Mouse (Mus musculus) intestine, embryonic 16.5 days (tissue): ENCODE measurements at regions not wholly inside any gene's neighbourhood (a gene's known extent, or its start where the extent isn't known, plus 50 kb on each side); places are given as distances from the start of the nearest gene placed in this dataset.

Experiments
- ATAC-seq: fragments of 200-750 bp; cut with Nextera tagmentation; 2 replicates; pipeline ENCODE4 v1.8.0; 2017; ENCODE audit warnings: moderate TSS enrichment, moderate library complexity
- H3K27ac ChIP-seq: fragments of 300-500 bp; sonication (generic); 2 replicates; pipeline ENCODE4 v1.5.1; 2014; ENCODE audit warnings: mild to moderate bottlenecking, low read length
- H3K27me3 ChIP-seq: fragments of 300-500 bp; sonication (generic); replicated peaks from 2 replicates; pipeline ENCODE4 v1.6.1; 2014; ENCODE audit warnings: low read length, control low read depth, mixed read lengths; ENCODE audit not compliant: control insufficient read depth, insufficient read depth
- H3K36me3 ChIP-seq: fragments of 300-500 bp; sonication (generic); 2 replicates; pipeline ENCODE4 v1.6.1; 2014; ENCODE audit warnings: low read length, control low read depth; ENCODE audit not compliant: control insufficient read depth, insufficient read depth
- H3K4me1 ChIP-seq: fragments of 300-500 bp; sonication (generic); 2 replicates; pipeline ENCODE4 v1.6.1; 2014; ENCODE audit warnings: low read length, control low read depth, mixed read lengths; ENCODE audit not compliant: control insufficient read depth, insufficient read depth
- H3K4me2 ChIP-seq: fragments of 300-500 bp; sonication (generic); 2 replicates; pipeline ENCODE4 v1.6.1; 2014; ENCODE audit warnings: low read depth, low read length, control low read depth
- H3K4me3 ChIP-seq: fragments of 300-500 bp; sonication (generic); 2 replicates; pipeline ENCODE4 v1.5.1; 2014; ENCODE audit warnings: mild to moderate bottlenecking, low read length
- H3K9ac ChIP-seq: fragments of 300-500 bp; sonication (generic); 2 replicates; pipeline ENCODE4 v1.6.1; 2014; ENCODE audit warnings: low read depth, low read length
- H3K9me3 ChIP-seq: fragments of 300-500 bp; sonication (generic); 2 replicates; pipeline ENCODE4 v1.6.1; 2016; ENCODE audit warnings: low read length, control low read depth; ENCODE audit not compliant: control insufficient read depth
- WGBS: fragments of 180-500 bp; shearing (Covaris S2); extraction: QIAGEN DNeasy Blood & Tissue Kit; methylation state at CpG from one replicate; pipeline ENCODE4 v1.1.7; 2014; 5-methylcytosine and 5-hydroxymethylcytosine counted together

- Histone ChIP-seq H3K9me3 (no peaks in the 10 kb centered on the region), H3K4me1 (no peaks in the 10 kb centered on the region), H3K4me2 (no peak overlapping the region), H3K4me3 (no peak overlapping the region), H3K9ac (no peak overlapping the region), H3K36me3 (no peaks in the 10 kb centered on the region), H3K27ac (no peak overlapping the region), H3K27me3 (no peaks in the 10 kb centered on the region)
- no peak for ATAC-seq
- WGBS, result 90% methylated on average over 3 of the region's 3 CpGs
Measured at GRCm38 (mm10) chr4:33795461-33795860, 128.9 kb upstream of the Cnr1 start.

- Histone ChIP-seq H3K9ac (no peak overlapping the region), H3K9me3 (no peaks in the 10 kb centered on the region), H3K4me1 (no peaks in the 10 kb centered on the region), H3K4me2 (no peak overlapping the region), H3K4me3 (no peak overlapping the region), H3K27ac (no peak overlapping the region), H3K27me3 (no peaks in the 10 kb centered on the region), H3K36me3 (no peaks in the 10 kb centered on the region)
- no peak for ATAC-seq
- WGBS, result 91% methylated on average over 4 of the region's 4 CpGs
Measured at GRCm38 (mm10) chr4:33797964-33798363, 126.4 kb upstream of the Cnr1 start.

- no peaks in the 10 kb centered on the region for H3K36me3 ChIP-seq
- H3K4me3 ChIP-seq, result no peak overlapping the region
- no peak overlapping the region for H3K9ac ChIP-seq
- ATAC-seq, result no peak
- H3K27ac ChIP-seq, result no peak overlapping the region
- no peaks in the 10 kb centered on the region for H3K9me3 ChIP-seq
- 83% methylated on average over 6 of the region's 6 CpGs for WGBS
- no peaks in the 10 kb centered on the region for H3K27me3 ChIP-seq
- H3K4me1 ChIP-seq, result no peaks in the 10 kb centered on the region
- no peak overlapping the region for H3K4me2 ChIP-seq
Measured at GRCm38 (mm10) chr4:33798654-33799053, 125.7 kb upstream of the Cnr1 start.

- Histone ChIP-seq H3K4me3 (no peak overlapping the region), H3K9ac (no peak overlapping the region), H3K27me3 (no peaks in the 10 kb centered on the region), H3K4me2 (no peak overlapping the region), H3K27ac (no peak overlapping the region), H3K9me3 (no peaks in the 10 kb centered on the region), H3K36me3 (no peaks in the 10 kb centered on the region), H3K4me1 (no peaks in the 10 kb centered on the region)
- no peak for ATAC-seq
- 44% methylated on average over 6 of the region's 6 CpGs for WGBS
Measured at GRCm38 (mm10) chr4:33799110-33799509, 125.3 kb upstream of the Cnr1 start.

- no peaks in the 10 kb centered on the region for H3K36me3 ChIP-seq
- no peaks in the 10 kb centered on the region for H3K27me3 ChIP-seq
- WGBS, result 53% methylated on average over 1 of the region's 1 CpGs
- no peak overlapping the region for H3K27ac ChIP-seq
- no peak overlapping the region for H3K9ac ChIP-seq
- no peaks in the 10 kb centered on the region for H3K9me3 ChIP-seq
- H3K4me2 ChIP-seq, result no peak overlapping the region
- H3K4me3 ChIP-seq, result no peak overlapping the region
- ATAC-seq, result no peak
- H3K4me1 ChIP-seq, result no peaks in the 10 kb centered on the region
Measured at GRCm38 (mm10) chr4:33799831-33800230, 124.6 kb upstream of the Cnr1 start.

GRCm38 (mm10) chr4:33812338-33812737 lies 112.1 kb upstream of the Cnr1 start:
- Histone ChIP-seq H3K27me3 (no peaks in the 10 kb centered on the region), H3K9me3 (no peaks in the 10 kb centered on the region), H3K4me3 (no peak overlapping the region), H3K27ac (no peak overlapping the region), H3K4me2 (no peak overlapping the region), H3K4me1 (no peaks in the 10 kb centered on the region), H3K9ac (no peak overlapping the region), H3K36me3 (no peaks in the 10 kb centered on the region)
- no peak for ATAC-seq
- 59% methylated on average over 1 of the region's 1 CpGs for WGBS

- no peak for ATAC-seq
- Histone ChIP-seq H3K4me1 (no peaks in the 10 kb centered on the region), H3K9ac (no peak overlapping the region), H3K36me3 (no peaks in the 10 kb centered on the region), H3K9me3 (no peaks in the 10 kb centered on the region), H3K4me2 (no peak overlapping the region), H3K27ac (no peak overlapping the region), H3K27me3 (no peaks in the 10 kb centered on the region), H3K4me3 (no peak overlapping the region)
- WGBS, result 7% methylated on average over 5 of the region's 5 CpGs
Measured at GRCm38 (mm10) chr4:33823850-33824249, 100.5 kb upstream of the Cnr1 start.

GRCm38 (mm10) chr4:33833134-33833533 lies 91.3 kb upstream of the Cnr1 start:
- no peak overlapping the region for H3K9ac ChIP-seq
- no peaks in the 10 kb centered on the region for H3K27me3 ChIP-seq
- no peaks in the 10 kb centered on the region for H3K36me3 ChIP-seq
- H3K9me3 ChIP-seq, result no peaks in the 10 kb centered on the region
- 86% methylated on average over 7 of the region's 7 CpGs for WGBS
- H3K27ac ChIP-seq, result no peak overlapping the region
- no peak overlapping the region for H3K4me3 ChIP-seq
- H3K4me1 ChIP-seq, result no peaks in the 10 kb centered on the region
- no peak overlapping the region for H3K4me2 ChIP-seq
- no peak for ATAC-seq

- no peak for ATAC-seq
- no peaks in the 10 kb centered on the region for H3K4me1 ChIP-seq
- H3K27ac ChIP-seq, result no peak overlapping the region
- H3K9ac ChIP-seq, result no peak overlapping the region
- no peaks in the 10 kb centered on the region for H3K9me3 ChIP-seq
- no peak overlapping the region for H3K4me2 ChIP-seq
- H3K27me3 ChIP-seq, result no peaks in the 10 kb centered on the region
- 77% methylated on average over 6 of the region's 6 CpGs for WGBS
- H3K36me3 ChIP-seq, result no peaks in the 10 kb centered on the region
- no peak overlapping the region for H3K4me3 ChIP-seq
Measured at GRCm38 (mm10) chr4:33838436-33838835, 86.0 kb upstream of the Cnr1 start.

- Histone ChIP-seq H3K27me3 (no peaks in the 10 kb centered on the region), H3K9me3 (no peaks in the 10 kb centered on the region), H3K27ac (no peak overlapping the region), H3K9ac (no peak overlapping the region), H3K4me3 (no peak overlapping the region), H3K4me1 (no peaks in the 10 kb centered on the region), H3K4me2 (no peak overlapping the region), H3K36me3 (no peaks in the 10 kb centered on the region)
- 65% methylated on average over 14 of the region's 14 CpGs for WGBS
- ATAC-seq, result no peak
Measured at GRCm38 (mm10) chr4:33840119-33840518, 84.3 kb upstream of the Cnr1 start.
